ENCODE assay signal across 9 mouse cellular contexts in the genomic region with DNA sequence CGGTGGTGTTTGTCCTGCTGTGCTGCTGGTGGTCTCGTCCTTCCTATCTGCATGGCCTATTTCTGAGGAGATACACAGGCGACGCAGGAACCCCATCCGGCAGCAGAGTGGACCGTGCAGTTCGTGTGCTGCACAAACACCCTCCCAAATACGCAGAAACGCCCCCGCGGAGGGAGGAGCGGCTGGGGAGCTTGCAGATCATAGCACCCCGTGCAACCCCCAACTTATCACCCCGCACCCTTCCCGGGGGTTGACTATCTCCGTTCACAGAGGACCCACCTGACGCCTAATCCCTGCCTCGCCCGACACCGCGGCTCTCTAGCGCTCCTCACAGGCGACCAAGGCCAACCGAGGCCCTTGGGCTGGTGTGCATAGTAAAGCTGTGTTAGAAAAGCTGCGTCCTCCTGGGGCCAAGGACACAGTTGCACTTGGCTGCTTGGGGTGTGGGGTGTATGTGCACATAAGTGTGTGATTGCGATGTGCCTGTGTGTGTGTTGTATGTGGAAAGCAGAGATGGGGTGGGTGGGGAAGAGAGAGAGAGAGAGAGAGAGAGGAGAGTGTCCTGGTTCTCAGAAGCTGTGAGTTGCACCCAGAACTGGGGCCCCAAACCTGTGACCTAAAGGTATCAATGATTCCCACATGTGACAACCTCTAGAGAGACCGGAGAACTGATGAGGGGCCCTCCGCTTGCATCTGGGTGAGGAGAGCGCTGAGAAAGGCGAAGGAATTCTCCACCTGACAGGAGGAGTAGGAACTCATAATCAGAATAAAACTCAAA. TPM values are rescaled to one million over a fixed set of nuclear protein-coding genes. Genes with fewer than 3 reads are reported as not detected.
A peak's percentile ranks its signal among the peaks of the same experiment; 100 is the strongest.
DNase-seq lines count a peak whose midpoint lies in the region.
"Had no signal": no experiment of that assay in that cellular context is flagged by ENCODE, and none has a peak within 500 bp of the region (broad histone marks: within the 10 kb centered on the region; RNA-seq: fewer than 3 reads in every experiment).

No protein-coding gene starts in this region.

- no peaks in the 10 kb centered on the region for H3K36me3 ChIP-seq in heart, embryonic 10.5 days

- H3K4me3 ChIP-seq in heart, embryonic 10.5 days = peak overlapping the region; percentile 53

- DNase-seq in heart, embryonic 10.5 days (ENCODE audit: low spot score) = peak; percentile 96
- no peak for DNase-seq in heart, adult 9 months (ENCODE audit: low spot score in 2 of 2)
- DNase-seq in adrenal gland, adult 8-10 months = peak; percentile 63
- DNase-seq in embryo, embryonic 11 days = peak; percentile 60
- peak; percentile 48 for DNase-seq in heart, postnatal 4 days
- peak; percentile 24 for DNase-seq in left cerebral cortex, adult 11 months (ENCODE audit: low spot score)
- peak; percentile 23 for DNase-seq in lung, postnatal 36 days
- DNase-seq in right cerebral cortex, postnatal 36 days (ENCODE audit: low spot score in 2 of 2) = peak; percentile 23 to 40

- H3K9me3 ChIP-seq in heart, embryonic 10.5 days = no peaks in the 10 kb centered on the region

- WGBS in heart, embryonic 10.5 days = 10% methylated on average over 30 of the region's 30 CpGs

- H3K4me1 ChIP-seq in heart, embryonic 10.5 days = peaks cover 26% of the 10 kb centered on the region

- H3K27ac ChIP-seq in heart, embryonic 10.5 days = peak overlapping the region; percentile 75

- H3K27me3 ChIP-seq in heart, embryonic 10.5 days (ENCODE audit: insufficient read depth, poor library complexity, severe bottlenecking) = peaks cover 34% of the 10 kb centered on the region; the same call in 1 of the 2 replicates

RNA-seq across cellular contexts. Expression of gene Pklr, which starts 3.5 kb away (rescaled TPM):
- polyA plus RNA-seq in heart, embryonic 10.5 days (2016; fragmentation: Nextera tagmentation; extraction: Ambion mirVana) = 12.4 and 14.7 TPM in 2 replicates
- under 1 TPM in 2 of 4 experiments, not detected in 2; 0.10 to 0.11 TPM for total RNA-seq in adrenal gland, adult 8-10 months (2022)
- not detected for total RNA-seq in heart, postnatal 4 days (2021)
- polyA plus RNA-seq: C2C12 had no signal

RNA-seq across cellular contexts. Expression of gene Hcn3, which starts 27.5 kb away (rescaled TPM):
- 0.77 and 0.85 TPM in 2 replicates for polyA plus RNA-seq in heart, embryonic 10.5 days (2016; fragmentation: Nextera tagmentation; extraction: Ambion mirVana)
- 10 to 100 TPM in 2 of 4 experiments, 1 to 10 TPM in 2; 6.8 to 22.2 (median 10.1) TPM for total RNA-seq in adrenal gland, adult 8-10 months (2022)
- 1 to 10 TPM in 1 of 2 experiments, under 1 TPM in 1; 0.86 to 1.1 TPM for total RNA-seq in heart, postnatal 4 days (2021)

RNA-seq across cellular contexts. Expression of gene Fdps, which starts 30.7 kb away (rescaled TPM):
- 220 and 253 TPM in 2 replicates for polyA plus RNA-seq in heart, embryonic 10.5 days (2016; fragmentation: Nextera tagmentation; extraction: Ambion mirVana)
- 100 to 1,000 TPM; 152 to 387 (median 263) TPM for total RNA-seq in adrenal gland, adult 8-10 months (2022)
- 10 to 100 TPM; 54.5 to 58.7 TPM for total RNA-seq in heart, postnatal 4 days (2021)

RNA-seq across cellular contexts. Expression of gene Gm43738, which starts 31.6 kb away (rescaled TPM):
- polyA plus RNA-seq in heart, embryonic 10.5 days (2016; fragmentation: Nextera tagmentation; extraction: Ambion mirVana) = not detected in 2 replicates
- total RNA-seq in adrenal gland, adult 8-10 months (2022) = not detected
- not detected for total RNA-seq in heart, postnatal 4 days (2021)

RNA-seq across cellular contexts. Expression of gene Clk2, which starts 32.1 kb away (rescaled TPM):
- 18.4 and 32.2 TPM in 2 replicates for polyA plus RNA-seq in heart, embryonic 10.5 days (2016; fragmentation: Nextera tagmentation; extraction: Ambion mirVana)
- total RNA-seq in adrenal gland, adult 8-10 months (2022) = 10 to 100 TPM; 55.2 to 85.7 (median 71.2) TPM
- 10 to 100 TPM; 30.3 to 32.1 TPM for total RNA-seq in heart, postnatal 4 days (2021)

Comparison
In these comparisons a context has a peak if more than half of its experiments do, and no peak if none do; other contexts are left out.
1. DNase-seq: peak in heart, embryonic 10.5 days (single experiment), adrenal gland, adult 8-10 months (single experiment), embryo, embryonic 11 days (single experiment), heart, postnatal 4 days (single experiment), left cerebral cortex, adult 11 months (single experiment), lung, postnatal 36 days (single experiment) and right cerebral cortex, postnatal 36 days (2 of 2); none in heart, adult 9 months (0 of 2).